Mouse (Mus musculus): Measurements from ENCODE around the gene Foxp2.

Gene Foxp2

GRCm38 (mm10) chr6:14901183-14901970, at the start of gene Foxp2:
TSS of gene Foxp2 (plus strand) at chr6:14901349.
- peak; percentile 13 to 60 for DNase-seq (ENCODE audit: low spot score in 2 of 2)

- DNase-seq (ENCODE audit: low spot score in 2 of 2), result no peak
Measured at GRCm38 (mm10) chr6:14885199-14885598, 15.9 kb upstream of the Foxp2 start.

DNA sequence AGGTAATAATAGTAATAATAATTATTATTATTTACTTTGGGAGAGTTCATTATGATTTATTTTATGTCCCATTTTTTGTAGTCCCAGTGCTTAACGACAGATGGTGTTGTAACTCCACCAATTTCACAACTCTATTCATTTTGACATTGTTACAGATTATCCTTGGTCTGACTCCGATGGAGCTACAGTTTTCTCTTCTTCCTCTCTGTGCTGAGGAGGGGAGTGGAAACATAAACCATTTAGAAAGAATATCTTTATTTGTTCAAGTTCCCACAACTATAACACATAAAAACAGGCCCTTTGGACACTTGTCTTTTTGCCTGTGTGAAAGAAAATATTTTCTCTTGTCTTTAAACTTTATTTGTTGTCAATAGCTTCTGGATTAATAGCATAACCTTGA, 4.1 kb upstream of the Foxp2 start:
- DNase-seq (ENCODE audit: low spot score in 2 of 2), result no peak

GRCm38 (mm10) chr6:14898096-14898855, 2.9 kb upstream of the Foxp2 start:
- DNase-seq (ENCODE audit: low spot score in 2 of 2), result no peak

DNA sequence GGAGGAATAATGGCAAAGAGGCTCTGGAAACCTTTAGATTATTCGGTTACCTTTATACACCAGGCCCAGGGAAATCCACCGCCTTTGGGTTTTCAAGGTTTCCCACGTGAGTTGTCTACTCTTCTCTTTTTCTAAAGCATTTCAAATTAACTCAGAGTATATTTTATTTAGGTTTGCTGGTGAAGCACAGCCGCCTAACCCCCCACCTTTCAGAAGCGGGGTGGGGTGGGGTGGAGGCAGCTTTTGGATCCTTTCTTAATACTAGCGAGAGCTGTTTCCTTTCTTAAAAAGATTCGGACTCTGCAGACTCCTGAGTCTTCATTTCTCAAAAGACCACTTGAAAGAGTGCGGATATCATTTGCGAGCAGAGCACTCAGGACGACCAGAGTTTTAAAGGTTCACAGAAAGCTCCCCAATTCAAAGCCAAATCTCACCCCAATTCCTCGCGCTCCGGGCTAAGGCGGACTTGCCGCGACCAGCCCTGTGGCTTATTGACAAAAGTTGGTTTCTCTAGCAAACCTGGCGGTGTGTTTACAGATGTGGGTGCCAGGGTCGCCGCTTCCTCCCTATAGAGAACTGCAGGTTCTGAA, 2.0 kb upstream of the Foxp2 start:
- peak in 1 of 2 experiments; percentile 28 for DNase-seq (ENCODE audit: low spot score in 2 of 2)

- DNase-seq (ENCODE audit: low spot score in 2 of 2), result peak in 1 of 2 experiments; percentile 26
Measured at GRCm38 (mm10) chr6:14899936-14900578, 1.1 kb upstream of the Foxp2 start.

DNA sequence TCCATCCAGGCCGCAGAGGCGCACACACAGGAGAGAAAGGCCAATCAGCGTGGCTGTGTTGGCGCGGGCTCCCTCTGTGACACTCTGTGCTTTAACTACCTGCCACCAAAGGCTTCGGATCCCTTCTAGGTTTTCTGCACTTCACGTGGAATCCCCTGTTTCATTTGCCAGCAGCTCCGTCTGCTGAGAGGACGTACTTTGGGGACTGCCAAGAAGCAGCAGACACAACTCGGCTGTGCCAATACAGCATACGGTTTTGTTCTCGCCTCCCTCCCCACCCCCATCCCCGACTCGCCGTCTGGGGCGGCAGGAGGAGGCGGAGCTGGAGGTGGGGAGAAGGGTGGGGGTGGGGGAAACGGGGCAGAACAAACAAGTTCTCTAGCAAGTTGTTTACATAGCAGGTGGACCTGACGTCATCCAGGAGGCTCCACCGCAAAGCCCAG, 549 bp upstream of the Foxp2 start:
- DNase-seq (ENCODE audit: low spot score in 2 of 2), result peak; percentile 69 to 74

GRCm38 (mm10) chr6:14901971-14902670, 972 bp downstream of the Foxp2 start:
- peak in 1 of 2 experiments; percentile 8 for DNase-seq (ENCODE audit: low spot score in 2 of 2)

DNA sequence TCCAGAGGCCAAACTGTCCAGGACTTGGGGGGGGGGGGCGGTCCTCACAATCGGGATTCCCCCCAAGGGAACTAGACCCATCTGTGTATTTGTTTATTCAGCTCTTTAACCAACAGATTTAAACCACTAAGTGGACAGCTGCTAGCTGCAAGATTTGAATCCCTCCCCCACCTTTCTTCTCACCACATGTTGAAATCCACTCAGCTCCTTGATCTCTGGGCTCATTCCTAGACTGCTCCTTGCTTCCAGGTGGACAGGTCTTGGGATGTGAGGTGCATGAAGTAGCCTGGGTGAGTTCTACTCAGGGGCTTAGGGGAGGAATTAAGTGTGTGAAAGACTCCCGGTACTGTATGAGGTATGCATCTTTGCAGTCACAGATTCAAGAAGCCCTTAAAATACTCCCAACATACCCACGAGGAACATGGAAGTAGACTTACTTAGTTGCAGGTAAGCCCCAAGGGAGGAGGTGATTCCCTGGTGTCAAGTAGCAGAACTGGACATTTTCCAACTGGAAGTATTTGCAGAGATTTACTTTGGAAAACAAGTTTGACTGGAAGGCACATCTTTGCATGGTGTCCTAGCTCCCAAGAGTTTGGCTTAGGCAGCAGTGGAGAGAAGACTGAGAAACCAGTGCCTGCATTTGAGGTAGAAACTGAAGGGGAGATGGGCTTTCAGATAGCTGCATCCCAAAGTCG, 2.3 kb downstream of the Foxp2 start:
- no peak for DNase-seq (ENCODE audit: low spot score in 2 of 2)

- DNase-seq (ENCODE audit: low spot score in 2 of 2), result no peak
Measured at GRCm38 (mm10) chr6:14915066-14915465, 13.9 kb downstream of the Foxp2 start.

DNA sequence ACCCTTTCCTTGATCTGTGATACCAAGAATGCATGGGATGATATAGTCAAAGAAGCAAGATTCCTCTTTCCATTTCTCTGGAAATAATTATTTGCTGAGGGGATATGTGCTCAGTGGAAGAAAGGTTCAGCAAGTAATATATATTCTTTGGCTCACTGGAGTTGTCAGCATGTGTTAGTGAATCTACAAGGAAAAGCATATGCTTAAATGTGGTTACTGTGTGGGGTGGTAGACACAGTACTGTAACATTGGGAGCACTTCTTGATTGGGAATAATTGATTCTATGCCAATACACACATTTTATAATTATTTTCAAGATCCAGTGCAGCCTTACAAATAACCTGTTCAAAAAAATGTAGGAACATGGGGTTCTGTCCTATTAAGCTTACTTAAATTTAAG, 21.6 kb downstream of the Foxp2 start:
- DNase-seq (ENCODE audit: low spot score in 2 of 2), result no peak

- no peak for DNase-seq (ENCODE audit: low spot score in 2 of 2)
Measured at GRCm38 (mm10) chr6:14924976-14925489, 23.9 kb downstream of the Foxp2 start.

DNA sequence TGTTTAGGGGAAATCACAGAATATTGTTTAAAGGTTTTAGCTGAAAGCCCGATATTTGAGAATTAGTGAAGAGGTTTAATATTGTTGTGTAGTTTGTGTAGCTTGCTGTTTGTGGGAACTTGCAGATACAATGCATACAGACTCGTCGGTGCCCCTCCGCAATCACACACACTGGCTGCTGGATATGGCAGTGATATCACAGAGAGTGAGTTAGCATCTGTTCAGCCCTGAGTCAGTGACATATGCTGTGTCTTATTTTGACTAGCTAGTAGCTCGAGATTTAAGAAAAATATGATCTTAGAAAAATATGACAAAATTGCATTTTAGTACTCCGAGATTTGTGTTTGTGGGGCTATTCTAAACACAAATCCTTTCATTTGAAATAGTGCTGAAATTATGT, 49.9 kb downstream of the Foxp2 start:
- no peak for DNase-seq (ENCODE audit: low spot score in 2 of 2)

DNA sequence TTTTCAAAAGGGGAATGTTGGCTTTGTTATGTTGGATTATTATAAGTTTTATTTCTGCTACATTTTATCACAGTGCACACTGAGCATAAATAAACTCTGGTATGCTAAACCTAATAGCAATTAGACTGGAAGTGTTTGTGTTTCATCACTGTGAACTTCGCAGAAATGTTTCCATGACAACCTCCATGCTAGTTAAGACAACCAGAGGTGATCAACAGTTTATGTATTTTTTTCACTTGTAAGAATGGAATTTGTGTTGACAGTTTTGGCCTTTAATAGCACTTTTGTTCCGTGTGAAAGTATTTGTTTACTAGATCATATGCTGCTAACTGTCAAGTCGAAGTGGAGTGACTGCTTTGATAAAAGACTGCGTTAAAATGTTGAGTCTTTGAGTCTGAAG, 51.6 kb downstream of the Foxp2 start:
- DNase-seq (ENCODE audit: low spot score in 2 of 2), result no peak

DNA sequence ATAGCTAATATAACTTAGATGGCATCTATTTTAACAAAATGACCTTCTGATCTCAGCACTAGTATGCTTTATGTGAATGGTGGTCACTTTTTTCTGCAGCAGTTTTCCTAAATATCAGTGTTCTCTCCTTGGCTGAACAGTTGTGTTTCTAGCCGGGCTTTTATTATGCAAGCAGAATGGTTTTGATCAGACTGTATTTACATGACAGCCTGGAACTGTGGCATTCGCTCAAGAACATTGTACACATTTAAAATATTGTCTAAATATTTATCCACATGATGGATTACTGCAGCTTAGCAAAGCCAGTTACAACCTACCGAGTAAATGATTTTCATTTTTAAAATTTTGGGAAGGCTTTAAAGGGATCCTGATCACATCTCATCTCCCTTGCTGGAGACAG, 75.9 kb downstream of the Foxp2 start:
- DNase-seq (ENCODE audit: low spot score in 2 of 2), result no peak

DNA sequence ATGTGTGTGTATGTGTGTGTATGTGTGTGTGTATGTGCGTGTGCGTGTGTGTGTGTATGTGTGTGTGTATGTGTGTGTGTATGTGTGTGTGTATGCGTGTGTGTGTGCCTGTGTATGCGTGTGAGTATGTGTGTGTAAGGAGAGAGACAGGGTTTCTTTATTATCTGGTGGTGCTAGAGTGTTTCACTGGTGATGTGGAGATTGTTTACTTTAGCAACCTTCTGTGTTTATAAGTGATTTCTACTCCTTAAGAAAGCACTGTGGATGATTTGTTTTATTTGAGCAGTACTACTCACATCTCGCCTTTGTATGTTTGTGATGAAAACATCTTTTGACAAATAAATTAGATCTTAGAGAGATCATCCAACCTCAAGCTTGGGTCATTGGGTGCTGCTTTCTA, 77.1 kb downstream of the Foxp2 start:
- no peak for DNase-seq (ENCODE audit: low spot score in 2 of 2)

DNA sequence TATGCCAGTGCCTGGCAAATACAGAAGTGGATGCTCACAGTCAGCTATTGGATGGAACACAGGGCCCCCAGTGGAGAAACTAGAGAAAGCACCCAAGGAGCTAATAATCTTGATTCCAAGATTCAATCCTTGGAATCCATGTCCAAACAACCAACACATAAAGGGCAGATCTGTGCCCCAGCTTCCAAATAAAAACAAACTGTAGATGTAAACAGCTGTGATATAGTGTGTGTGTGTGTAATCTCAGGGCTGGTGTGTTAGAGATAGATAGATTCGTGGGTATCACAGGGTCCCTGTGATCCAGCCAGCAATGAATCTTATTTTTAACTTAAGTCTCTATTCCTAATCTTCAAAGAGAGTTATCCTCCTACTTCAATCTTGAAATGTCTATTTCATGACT, 107.0 kb downstream of the Foxp2 start:
- no peak for DNase-seq (ENCODE audit: low spot score in 2 of 2)

GRCm38 (mm10) chr6:15028488-15028887, 127.3 kb downstream of the Foxp2 start:
- no peak for DNase-seq (ENCODE audit: low spot score in 2 of 2)

- no peak for DNase-seq (ENCODE audit: low spot score in 2 of 2)
Measured at GRCm38 (mm10) chr6:15029446-15030125, 128.4 kb downstream of the Foxp2 start.

GRCm38 (mm10) chr6:15063246-15063645, 162.1 kb downstream of the Foxp2 start:
- no peak for DNase-seq (ENCODE audit: low spot score in 2 of 2)
